Mouse (Mus musculus) kidney, embryonic 16.5 days (tissue): ENCODE data around the gene Xrcc5. TPM values are rescaled to one million over a fixed set of nuclear protein-coding genes. Genes with fewer than 3 reads are reported as not detected.

Experiments
- ATAC-seq: fragments of 200-750 bp; cut with Nextera tagmentation; 2 replicates; pipeline ENCODE4 v1.8.0; 2017; ENCODE audit warnings: moderate TSS enrichment; ENCODE audit not compliant: low FRiP score, low TSS enrichment
- H3K27ac ChIP-seq: fragments of 300-500 bp; sonication (generic); 2 replicates; pipeline ENCODE4 v1.5.1; 2014; ENCODE audit warnings: low read length
- H3K27me3 ChIP-seq: fragments of 300-500 bp; sonication (generic); 2 replicates; pipeline ENCODE4 v1.6.1; 2014; ENCODE audit warnings: low read length, control low read depth, mixed read lengths; ENCODE audit not compliant: insufficient read depth
- H3K36me3 ChIP-seq: fragments of 300-500 bp; sonication (generic); 2 replicates; pipeline ENCODE4 v1.6.1; 2014; ENCODE audit warnings: low read length, control low read depth, mixed read lengths; ENCODE audit not compliant: insufficient read depth
- H3K4me1 ChIP-seq: fragments of 300-500 bp; sonication (generic); 2 replicates; pipeline ENCODE4 v1.6.1; 2014; ENCODE audit warnings: low read length, control low read depth, mixed read lengths; ENCODE audit not compliant: insufficient read depth
- H3K4me2 ChIP-seq: fragments of 300-500 bp; sonication (generic); replicated peaks from 2 replicates; pipeline ENCODE4 v1.6.1; 2014; ENCODE audit warnings: low read depth, low read length
- H3K4me3 ChIP-seq: fragments of 300-500 bp; sonication (generic); 2 replicates; pipeline ENCODE4 v1.5.1; 2014; ENCODE audit warnings: mild to moderate bottlenecking, low read length
- H3K9ac ChIP-seq: fragments of 300-500 bp; sonication (generic); replicated peaks from 2 replicates; pipeline ENCODE4 v1.6.1; 2014; ENCODE audit warnings: low read length
- H3K9me3 ChIP-seq: fragments of 300-500 bp; sonication (generic); 2 replicates; pipeline ENCODE4 v1.6.1; 2016; ENCODE audit warnings: low read length, control low read depth
- WGBS: fragments of 180-500 bp; shearing (Covaris S2); extraction: QIAGEN DNeasy Blood & Tissue Kit; methylation state at CpG from one replicate; pipeline ENCODE4 v1.1.7; 2014; 5-methylcytosine and 5-hydroxymethylcytosine counted together
- polyA plus RNA-seq: library from polyadenylated mRNA; unstranded; fragments of >200 nt; fragmentation: Nextera tagmentation; extraction: Ambion mirVana; gene quantifications from 2 replicates; pipeline ENCODE4 v1.2.1, GENCODE M21; 2015

The Xrcc5 gene
- polyA plus RNA-seq, 1 experiment from 2014 or later, result 55.1 TPM

DNA sequence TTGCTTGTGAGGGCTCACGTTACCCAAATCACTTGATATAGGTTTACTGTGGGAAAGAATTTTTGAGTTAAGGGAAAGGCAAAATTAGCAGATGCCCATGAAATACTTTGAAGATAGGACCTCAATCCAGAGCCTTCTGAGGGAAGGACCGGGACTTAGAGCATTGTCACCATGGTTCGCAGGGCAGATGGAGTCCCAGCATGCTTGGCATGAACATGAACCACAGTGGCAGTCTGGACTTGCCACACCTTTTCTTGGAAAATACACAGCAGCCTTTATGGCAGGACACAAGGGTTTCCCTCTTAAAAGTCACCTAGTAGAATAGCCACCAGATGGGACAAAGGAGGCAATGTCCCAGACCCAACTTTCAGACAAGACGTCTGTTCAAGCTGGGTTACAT is 114.9 kb downstream of the Xrcc5 start:
- no peaks in the 10 kb centered on the region for H3K27me3 ChIP-seq
- ATAC-seq, result no peak
- WGBS, result 90% methylated on average over 4 of the region's 4 CpGs

DNA sequence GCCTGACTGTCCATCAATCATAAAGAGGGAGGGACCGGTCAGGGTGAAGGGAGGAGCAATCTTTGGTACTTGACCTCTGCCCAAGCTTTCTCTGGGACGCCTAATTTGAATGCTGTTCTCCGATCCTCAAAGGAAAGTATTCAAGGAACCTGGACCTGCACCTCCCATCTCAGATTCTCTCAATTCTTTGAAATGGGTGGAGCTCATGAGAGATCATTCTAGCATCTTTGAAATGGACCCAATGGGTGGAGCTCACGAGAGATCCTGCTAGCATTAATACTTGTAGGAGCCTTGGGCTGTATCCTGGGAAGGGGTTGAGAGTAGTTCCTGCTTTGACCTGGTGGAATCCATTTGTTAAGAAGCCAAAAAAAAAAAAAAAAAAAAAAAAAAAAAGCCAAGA is 119.2 kb downstream of the Xrcc5 start:
- no peaks in the 10 kb centered on the region for H3K9me3 ChIP-seq
- WGBS, result 76% methylated on average over 4 of the region's 4 CpGs

More for the DNA sequence above, 114.9 kb downstream of the Xrcc5 start:
- no peaks in the 10 kb centered on the region for H3K9me3 ChIP-seq
- H3K27ac ChIP-seq, result no peak overlapping the region
- no peak overlapping the region for H3K9ac ChIP-seq
- no peak overlapping the region for H3K4me2 ChIP-seq
- H3K36me3 ChIP-seq, result no peaks in the 10 kb centered on the region
- no peak overlapping the region for H3K4me3 ChIP-seq
- H3K4me1 ChIP-seq, result no peaks in the 10 kb centered on the region

DNA sequence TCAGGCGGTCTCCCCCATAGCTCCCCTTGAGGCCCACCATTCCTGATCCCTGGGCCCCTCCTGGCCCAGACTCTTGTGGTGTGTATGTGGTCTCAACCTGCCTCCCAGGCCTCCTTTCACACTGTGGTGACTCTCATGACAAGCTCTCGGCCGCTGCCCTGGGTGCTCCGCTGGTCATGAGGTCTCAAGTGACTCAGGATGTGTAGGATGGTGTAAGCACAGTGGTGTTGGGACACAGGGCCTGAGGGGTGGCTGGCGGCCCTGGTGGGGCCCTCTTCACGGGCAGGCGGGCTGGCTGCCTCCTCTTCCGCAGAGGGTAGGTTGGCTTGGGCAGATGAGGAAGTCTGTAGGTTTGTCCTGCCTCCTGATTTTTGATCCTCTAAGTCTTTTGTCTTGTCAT is 121.3 kb downstream of the Xrcc5 start:
- no peak overlapping the region for H3K9ac ChIP-seq
- no peaks in the 10 kb centered on the region for H3K36me3 ChIP-seq
- 60% methylated on average over 8 of the region's 8 CpGs for WGBS
- peak; percentile 49; the same call in 1 of the 2 replicates for ATAC-seq
- H3K27ac ChIP-seq, result no peak overlapping the region
- no peak overlapping the region for H3K4me3 ChIP-seq
- no peaks in the 10 kb centered on the region for H3K9me3 ChIP-seq
- H3K27me3 ChIP-seq, result no peaks in the 10 kb centered on the region
- H3K4me1 ChIP-seq, result no peaks in the 10 kb centered on the region
- H3K4me2 ChIP-seq, result no peak overlapping the region

More for the DNA sequence above, 119.2 kb downstream of the Xrcc5 start:
- Histone ChIP-seq H3K9ac (no peak overlapping the region), H3K4me3 (no peak overlapping the region), H3K27me3 (no peaks in the 10 kb centered on the region), H3K4me2 (no peak overlapping the region), H3K27ac (no peak overlapping the region), H3K4me1 (no peaks in the 10 kb centered on the region), H3K36me3 (no peaks in the 10 kb centered on the region)
- ATAC-seq, result no peak

DNA sequence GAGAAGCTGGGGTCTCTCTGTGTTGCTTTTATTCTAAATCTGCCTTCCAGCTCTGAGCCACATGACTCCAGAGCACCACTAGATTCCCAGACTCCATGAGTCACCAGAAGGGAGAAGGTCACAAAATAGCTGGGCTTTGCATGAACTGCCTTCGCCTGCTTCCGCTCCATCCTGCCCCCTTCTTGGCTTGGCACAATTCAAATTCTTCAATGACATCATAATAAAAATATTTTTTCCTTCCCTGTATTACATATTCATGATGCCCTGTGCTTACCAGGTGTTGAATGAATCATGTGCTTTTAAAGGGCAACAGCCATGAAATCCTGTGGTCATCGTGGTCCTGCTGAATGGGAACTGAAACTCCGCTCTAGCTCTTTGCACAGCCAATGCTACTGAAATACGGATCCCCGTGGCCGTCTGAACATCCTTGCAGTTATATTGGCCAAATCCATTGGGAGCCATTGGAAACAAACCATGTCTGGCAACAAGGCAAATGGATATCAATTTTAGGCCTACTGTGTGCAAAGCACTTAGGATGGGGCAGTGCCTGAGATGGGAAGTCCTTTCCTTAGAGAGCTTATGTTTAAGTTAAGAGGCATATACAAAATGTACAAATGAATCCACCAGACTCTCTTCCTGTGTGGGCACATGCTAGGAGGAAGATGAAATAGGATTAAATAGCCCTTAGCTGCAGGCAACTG is 122.0 kb downstream of the Xrcc5 start:
- Histone ChIP-seq H3K4me3 (no peak overlapping the region), H3K9ac (no peak overlapping the region), H3K4me1 (no peaks in the 10 kb centered on the region), H3K36me3 (no peaks in the 10 kb centered on the region), H3K9me3 (no peaks in the 10 kb centered on the region), H3K27me3 (no peaks in the 10 kb centered on the region), H3K27ac (no peak overlapping the region), H3K4me2 (no peak overlapping the region)
- no peak for ATAC-seq
- WGBS, result 90% methylated on average over 7 of the region's 7 CpGs

DNA sequence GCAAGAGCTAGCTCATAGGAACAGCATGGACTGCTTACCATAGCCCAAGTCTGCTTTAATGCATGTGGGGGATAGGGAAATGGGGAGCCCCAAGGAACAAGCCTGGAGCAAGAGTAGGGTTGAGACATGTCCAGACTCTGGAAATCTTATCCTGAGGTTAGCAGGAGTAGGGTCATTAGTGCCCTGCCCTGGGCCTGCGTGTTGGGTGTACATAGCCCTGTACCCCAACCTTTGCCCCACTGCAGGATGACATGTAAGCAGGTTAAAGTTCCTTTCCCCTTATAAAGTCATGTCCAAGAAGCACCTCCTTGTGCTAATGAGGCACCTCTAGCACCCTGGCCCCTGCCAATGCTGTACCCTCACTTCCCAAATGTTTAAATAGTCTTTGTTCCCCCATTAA is 125.4 kb downstream of the Xrcc5 start:
- ATAC-seq, result no peak
- H3K9me3 ChIP-seq, result no peaks in the 10 kb centered on the region
- WGBS, result 89% methylated on average over 1 of the region's 1 CpGs
- no peak overlapping the region for H3K4me3 ChIP-seq
- H3K36me3 ChIP-seq, result no peaks in the 10 kb centered on the region
- no peaks in the 10 kb centered on the region for H3K27me3 ChIP-seq
- no peak overlapping the region for H3K4me2 ChIP-seq
- H3K4me1 ChIP-seq, result no peaks in the 10 kb centered on the region
- no peak overlapping the region for H3K9ac ChIP-seq
- H3K27ac ChIP-seq, result no peak overlapping the region

DNA sequence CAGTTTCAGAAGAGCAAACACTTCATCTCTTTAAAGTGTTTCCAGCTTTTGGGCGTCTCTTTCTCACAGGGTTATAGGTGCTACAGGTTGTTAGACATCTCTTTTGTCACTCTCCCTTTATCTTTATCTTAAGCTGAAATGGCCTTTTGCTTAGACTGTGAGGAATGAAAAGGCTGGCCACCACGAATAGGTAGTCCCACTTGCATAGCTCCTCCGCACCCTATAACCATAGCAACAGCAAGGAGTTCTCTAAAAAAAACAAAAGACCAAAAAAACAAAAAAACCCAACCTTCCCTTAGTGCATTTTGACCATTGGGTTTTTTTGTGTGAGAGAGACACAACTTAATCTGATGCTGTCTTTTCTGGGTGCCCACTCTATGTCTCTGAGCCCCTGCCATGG is 127.3 kb downstream of the Xrcc5 start:
- Histone ChIP-seq H3K36me3 (no peaks in the 10 kb centered on the region), H3K4me3 (no peak overlapping the region), H3K27me3 (no peaks in the 10 kb centered on the region), H3K9ac (no peak overlapping the region), H3K4me2 (no peak overlapping the region), H3K4me1 (no peaks in the 10 kb centered on the region), H3K27ac (no peak overlapping the region), H3K9me3 (no peaks in the 10 kb centered on the region)
- ATAC-seq, result no peak
- 81% methylated on average over 3 of the region's 3 CpGs for WGBS

DNA sequence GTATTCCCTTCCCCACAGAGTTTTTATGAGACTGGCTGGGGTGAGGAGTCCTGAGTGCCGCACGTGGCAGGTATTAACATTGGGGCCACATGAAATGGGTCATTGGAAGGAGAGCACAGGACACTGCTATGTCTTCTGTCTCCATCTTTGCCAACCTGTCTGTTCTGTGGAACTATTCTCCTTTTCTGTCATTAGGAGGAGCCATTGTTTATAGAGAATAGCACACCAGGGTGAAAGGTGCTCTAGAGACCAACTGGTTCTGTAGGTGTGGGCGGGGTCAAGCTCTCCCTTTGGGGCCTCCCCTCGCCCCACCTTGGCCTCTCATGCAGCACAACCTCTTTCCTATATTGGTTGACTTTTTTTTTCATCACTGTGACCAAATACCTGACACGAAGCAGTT is 129.7 kb downstream of the Xrcc5 start:
- H3K4me1 ChIP-seq, result no peaks in the 10 kb centered on the region

DNA sequence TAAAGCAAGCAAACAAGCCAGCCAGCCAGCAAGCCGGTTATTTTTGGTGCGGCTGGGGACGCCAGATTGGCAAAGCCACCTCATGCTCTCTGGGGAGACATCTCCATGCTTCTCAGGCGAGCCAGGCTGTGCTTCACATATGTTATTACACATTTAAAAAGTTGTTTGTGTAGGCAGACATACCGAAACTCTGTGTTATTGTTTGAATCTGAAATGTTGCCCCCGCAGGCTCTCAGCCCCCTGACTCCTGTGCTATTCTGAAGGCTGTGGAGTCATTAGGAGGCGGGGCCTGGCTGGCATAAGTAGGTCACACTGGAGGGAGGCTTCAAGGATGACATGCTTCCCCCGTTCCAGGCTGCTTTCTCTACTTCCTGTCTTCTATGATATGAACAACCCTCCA is 131.9 kb downstream of the Xrcc5 start:
- H3K4me1 ChIP-seq, result no peaks in the 10 kb centered on the region
- 71% methylated on average over 8 of the region's 8 CpGs for WGBS
- no peak overlapping the region for H3K4me3 ChIP-seq
- H3K27ac ChIP-seq, result no peak overlapping the region
- ATAC-seq, result no peak
- H3K36me3 ChIP-seq, result no peaks in the 10 kb centered on the region
- H3K4me2 ChIP-seq, result no peak overlapping the region
- H3K27me3 ChIP-seq, result no peaks in the 10 kb centered on the region
- no peaks in the 10 kb centered on the region for H3K9me3 ChIP-seq
- no peak overlapping the region for H3K9ac ChIP-seq

More for the DNA sequence above, 129.7 kb downstream of the Xrcc5 start:
- no peak overlapping the region for H3K4me3 ChIP-seq
- H3K9ac ChIP-seq, result no peak overlapping the region
- H3K27ac ChIP-seq, result no peak overlapping the region
- no peak overlapping the region for H3K4me2 ChIP-seq
- ATAC-seq, result no peak
- H3K27me3 ChIP-seq, result no peaks in the 10 kb centered on the region
- no peaks in the 10 kb centered on the region for H3K9me3 ChIP-seq
- 77% methylated on average over 5 of the region's 5 CpGs for WGBS
- no peaks in the 10 kb centered on the region for H3K36me3 ChIP-seq

DNA sequence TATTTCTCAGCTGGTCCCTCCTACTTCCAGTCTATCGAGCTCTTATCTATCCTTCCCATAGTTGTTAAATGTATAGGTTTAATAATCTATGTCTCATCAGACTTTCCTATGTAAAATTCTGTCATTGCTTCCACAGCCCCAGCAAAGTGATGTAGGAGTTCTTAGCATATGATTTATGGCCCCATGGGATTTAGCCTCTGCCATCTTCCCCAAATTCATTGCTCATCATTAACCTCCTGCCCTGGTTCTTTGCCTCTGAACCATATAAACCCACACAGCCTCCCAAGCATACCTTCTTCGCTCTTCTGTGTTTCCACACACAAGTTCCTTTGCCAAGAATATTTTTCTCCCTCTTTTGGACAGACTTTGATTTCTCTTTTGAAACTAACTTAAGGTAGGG is 135.5 kb downstream of the Xrcc5 start:
- Histone ChIP-seq H3K4me1 (no peaks in the 10 kb centered on the region), H3K9me3 (no peaks in the 10 kb centered on the region), H3K9ac (no peak overlapping the region), H3K4me2 (no peak overlapping the region), H3K4me3 (no peak overlapping the region), H3K27me3 (no peaks in the 10 kb centered on the region), H3K36me3 (no peaks in the 10 kb centered on the region), H3K27ac (no peak overlapping the region)
- ATAC-seq, result no peak
- 45% methylated on average over 2 of the region's 2 CpGs for WGBS
